In genomic region chr7:81932521-81933045, GRCm38 (mm10) we compare ENCODE assay signal across 8 mouse cellular contexts. TPM values are rescaled to one million over a fixed set of nuclear protein-coding genes. Genes with fewer than 3 reads are reported as not detected.
A peak's percentile ranks its signal among the peaks of the same experiment; 100 is the strongest.
DNase-seq lines count a peak whose midpoint lies in the region; ATAC-seq and TF ChIP-seq lines count a peak whose summit lies in the region.

No protein-coding gene starts in this region.

- peak overlapping the region; percentile 86 for H3K27ac ChIP-seq in gastrocnemius, adult 2 months
- H3K27ac ChIP-seq in heart, postnatal 0 days (ENCODE audit: low read depth), result no peak overlapping the region
- H3K27ac ChIP-seq in liver, postnatal 0 days (ENCODE audit: low read depth), result no peak overlapping the region

- 0 out of 2 replicates have a peak overlapping the region, but pooled peaks have one; percentile 89 for H3K9ac ChIP-seq in heart, postnatal 0 days (replicated peaks; ENCODE audit: low read depth, low read length)
- H3K9ac ChIP-seq in liver, postnatal 0 days (replicated peaks), result no peak overlapping the region

- H3K4me1 ChIP-seq in heart, postnatal 0 days (ENCODE audit: control insufficient read depth, insufficient read depth), result peaks cover 15% of the 10 kb centered on the region
- 0 out of 2 replicates have a peak, but pooled peaks cover 3% of the 10 kb centered on the region for H3K4me1 ChIP-seq in liver, postnatal 0 days (ENCODE audit: insufficient read depth)

- H3K4me3 ChIP-seq in gastrocnemius, adult 2 months, result peak overlapping the region; percentile 93
- peak overlapping the region; percentile 96 for H3K4me3 ChIP-seq in heart, postnatal 0 days (ENCODE audit: low read depth, low read length)
- no peak overlapping the region for H3K4me3 ChIP-seq in liver, postnatal 0 days (ENCODE audit: low read depth, low read length)

- no peak for TF ChIP-seq CTCF in gastrocnemius, adult 2 months (IDR thresholded peaks at IDR 0.05)
- TF ChIP-seq CTCF in heart, postnatal 0 days (IDR thresholded peaks at IDR 0.05; ENCODE audit: low read depth), result no peak
- TF ChIP-seq CTCF in liver, postnatal 0 days (IDR thresholded peaks at IDR 0.05; ENCODE audit: low read depth), result no peak

- no peaks in the 10 kb centered on the region for H3K9me3 ChIP-seq in heart, postnatal 0 days (replicated peaks; ENCODE audit: control insufficient read depth, low read length)
- H3K9me3 ChIP-seq in liver, postnatal 0 days (ENCODE audit: low read length), result no peaks in the 10 kb centered on the region

- TF ChIP-seq EP300 in heart, postnatal 0 days (IDR thresholded peaks at IDR 0.05; ENCODE audit: low read depth), result no peak
- TF ChIP-seq EP300 in liver, postnatal 0 days (IDR thresholded peaks at IDR 0.05; ENCODE audit: low read depth), result no peak

- H3K27me3 ChIP-seq in heart, postnatal 0 days (ENCODE audit: control insufficient read depth, insufficient read depth, low read length), result 0 out of 2 replicates have a peak, but pooled peaks cover 8% of the 10 kb centered on the region
- H3K27me3 ChIP-seq in liver, postnatal 0 days (ENCODE audit: insufficient read depth, low read length), result peaks cover 60% of the 10 kb centered on the region

- no peak for DNase-seq in gastrocnemius, adult 2 months
- DNase-seq in gastrocnemius, postnatal 36 days, result no peak
- DNase-seq in heart, postnatal 0 days (ENCODE audit: low spot score), result peak; percentile 10
- no peak for DNase-seq in liver, postnatal 0 days
- no peak for DNase-seq in yolk sac, embryonic 10.5 days (ENCODE audit: low spot score)
- no peak for DNase-seq in cerebellum, adult 9-11 months
- DNase-seq in gastrocnemius, adult 8-10 months (ENCODE audit: low spot score in 2 of 2), result no peak

- ATAC-seq in activated CD4-positive, CD25-positive, alpha-beta regulatory T cell, adult 4 months, result peak; percentile 77
- no peak for ATAC-seq in heart, postnatal 0 days (ENCODE audit: insufficient read depth, low read depth)
- no peak for ATAC-seq in liver, postnatal 0 days

- 43% methylated on average over 5 of the region's 5 CpGs for WGBS in heart, postnatal 0 days
- 55% methylated on average over 5 of the region's 5 CpGs for WGBS in liver, postnatal 0 days (ENCODE audit: insufficient replicate concordance)

- peak overlapping the region; percentile 98 for H3K4me2 ChIP-seq in heart, postnatal 0 days (ENCODE audit: low read depth, low read length)
- peak overlapping the region; percentile 69; the same call in 1 of the 2 replicates for H3K4me2 ChIP-seq in liver, postnatal 0 days (ENCODE audit: low read depth, low read length)

- H3K36me3 ChIP-seq in heart, postnatal 0 days (replicated peaks; ENCODE audit: control insufficient read depth, insufficient read depth, low read length), result no peaks in the 10 kb centered on the region
- no peaks in the 10 kb centered on the region for H3K36me3 ChIP-seq in liver, postnatal 0 days (replicated peaks; ENCODE audit: insufficient read depth, low read length)

- intact Hi-C loops in gastrocnemius, adult 2 months (cut with DNase I), result no loop called here
- intact Hi-C loops in gastrocnemius, postnatal 36 days (cut with DNase I), result loop anchor here (5.0 kb wide), 1 partner anchor 55 kb away; no protein-coding TSS in a partner anchor

RNA-seq across cellular contexts. Expression of gene Hdgfl3, which starts 1.7 kb away (rescaled TPM):
- total RNA-seq in gastrocnemius, adult 2 months (2021), result 1 to 10 TPM; 1.3 to 2.6 TPM
- 1 to 10 TPM; 1.8 to 2.2 TPM for total RNA-seq in gastrocnemius, postnatal 36 days (2021)
- polyA plus RNA-seq in activated CD4-positive, CD25-positive, alpha-beta regulatory T cell, adult 4 months (2017; shearing (Covaris generic)), result 10 to 100 TPM in 1 of 2 experiments, 1 to 10 TPM in 1; 7.9 to 10.2 TPM
- total RNA-seq in heart, postnatal 0 days (2014; rRNA removed; ENCODE audit: low replicate concordance), result 10.2 and 16.1 TPM in 2 replicates
- polyA plus RNA-seq in heart, postnatal 0 days (2015; fragmentation: Nextera tagmentation; extraction: Ambion mirVana), result 7.1 and 7.3 TPM in 2 replicates
- polyA plus RNA-seq in liver, postnatal 0 days (2015; fragmentation: Nextera tagmentation; extraction: Ambion mirVana), result 0.59 and 0.66 TPM in 2 replicates
- total RNA-seq in gastrocnemius, adult 8-10 months (2022), result 1 to 10 TPM in 3 of 4 experiments, under 1 TPM in 1; 0.99 to 1.5 (median 1.5) TPM

RNA-seq across cellular contexts. Expression of gene Bnc1, which starts 59.5 kb away (rescaled TPM):
- total RNA-seq in gastrocnemius, adult 2 months (2021), result not detected
- not detected for total RNA-seq in gastrocnemius, postnatal 36 days (2021)
- not detected for polyA plus RNA-seq in activated CD4-positive, CD25-positive, alpha-beta regulatory T cell, adult 4 months (2017; shearing (Covaris generic))
- 3.0 and 4.7 TPM in 2 replicates for total RNA-seq in heart, postnatal 0 days (2014; rRNA removed; ENCODE audit: low replicate concordance)
- polyA plus RNA-seq in heart, postnatal 0 days (2015; fragmentation: Nextera tagmentation; extraction: Ambion mirVana), result 0.95 and 1.2 TPM in 2 replicates
- 0.26 and 0.38 TPM in 2 replicates for polyA plus RNA-seq in liver, postnatal 0 days (2015; fragmentation: Nextera tagmentation; extraction: Ambion mirVana)
- total RNA-seq in gastrocnemius, adult 8-10 months (2022), result not detected
